Mouse (Mus musculus) forelimb bud, embryonic 11.5 days (tissue): ENCODE data around the gene Fndc3b.

Experiments used
- DNase-seq: peaks from one replicate; pipeline ENCODE4 v3.0.0-alpha.2; 2012; ENCODE audit warnings: low read depth, low spot score

Fndc3b gene

DNA sequence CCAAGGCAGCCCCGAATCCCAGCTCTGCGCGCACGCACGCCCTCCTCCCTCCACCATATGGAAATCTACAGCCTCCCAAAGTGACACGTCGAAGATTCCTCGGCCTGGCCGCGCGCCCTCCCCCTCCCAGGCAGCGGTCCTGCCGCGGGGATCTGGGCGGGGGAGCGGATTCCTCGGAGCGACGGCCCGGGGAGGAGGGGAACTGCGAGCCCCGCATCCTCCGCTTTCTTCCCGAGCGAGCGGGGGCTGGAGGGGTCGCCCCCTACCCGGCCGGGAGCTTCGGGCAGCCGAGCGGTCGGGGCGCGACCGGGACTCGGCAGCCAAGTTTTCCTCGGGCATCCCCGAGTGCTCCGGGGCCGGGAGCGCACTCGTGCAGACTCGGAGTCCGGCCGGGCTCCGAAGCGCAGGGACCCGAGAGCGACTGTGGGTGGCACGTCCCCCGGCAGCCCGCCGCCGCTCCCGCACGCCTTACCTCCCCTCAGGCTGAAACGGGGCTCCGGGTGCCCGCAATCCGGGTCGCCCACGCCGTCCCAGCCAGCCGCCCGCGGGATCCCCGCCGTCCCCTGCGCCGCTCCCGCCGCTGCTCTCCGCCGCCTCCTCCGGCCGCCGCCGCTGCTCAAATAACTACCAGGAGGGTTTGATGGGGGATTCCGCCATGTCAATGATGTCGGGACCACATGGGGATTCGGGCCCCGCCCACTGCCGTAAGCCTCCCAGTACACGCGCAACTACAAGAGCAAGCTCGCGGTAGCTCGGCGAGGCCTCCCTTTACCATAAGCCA lies at the start of gene Fndc3b:
TSS of gene Fndc3b (minus strand) at position 660 of the 781 bp plus-strand sequence.
- DNase-seq, result peak; percentile 90

DNA sequence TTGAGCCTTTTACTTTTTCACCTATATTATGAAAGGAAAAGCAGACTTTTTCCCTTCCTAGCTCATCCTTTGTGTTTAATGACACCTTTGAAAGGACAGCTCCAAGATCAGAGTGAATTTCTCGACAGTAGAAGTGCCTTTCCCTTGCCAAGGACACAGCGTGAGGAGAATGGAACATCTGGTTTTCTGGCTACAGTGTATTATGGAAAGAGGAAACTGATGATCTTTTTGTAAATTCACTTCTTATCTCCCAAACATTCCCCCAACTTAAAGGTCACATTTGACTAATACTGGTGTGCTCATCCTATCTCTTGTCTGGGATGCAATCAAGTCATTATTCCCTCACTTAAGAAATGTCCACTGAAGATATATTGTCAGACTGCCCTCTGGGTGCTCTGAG lies 49.2 kb upstream of the Fndc3b start:
- no peak for DNase-seq

DNA sequence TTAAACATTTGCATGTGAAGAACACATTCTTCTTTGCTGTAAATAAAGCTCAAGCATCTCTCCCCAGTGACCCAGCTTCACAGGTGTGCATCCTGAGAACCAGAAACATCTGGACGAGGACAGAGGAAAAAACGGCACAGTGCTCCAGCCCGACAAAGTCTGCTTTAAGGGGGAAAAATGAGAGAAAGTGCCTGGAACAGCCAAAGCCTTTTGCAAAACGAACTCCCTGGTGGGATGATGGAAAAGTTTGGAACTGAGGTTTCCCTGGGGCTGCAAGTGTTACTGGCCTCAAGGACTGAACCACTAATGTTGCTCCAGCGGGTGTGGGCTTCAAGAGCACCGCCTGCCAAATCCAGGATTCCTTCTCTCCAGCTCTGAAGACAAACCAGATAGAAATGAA lies 47.9 kb upstream of the Fndc3b start:
- no peak for DNase-seq

DNA sequence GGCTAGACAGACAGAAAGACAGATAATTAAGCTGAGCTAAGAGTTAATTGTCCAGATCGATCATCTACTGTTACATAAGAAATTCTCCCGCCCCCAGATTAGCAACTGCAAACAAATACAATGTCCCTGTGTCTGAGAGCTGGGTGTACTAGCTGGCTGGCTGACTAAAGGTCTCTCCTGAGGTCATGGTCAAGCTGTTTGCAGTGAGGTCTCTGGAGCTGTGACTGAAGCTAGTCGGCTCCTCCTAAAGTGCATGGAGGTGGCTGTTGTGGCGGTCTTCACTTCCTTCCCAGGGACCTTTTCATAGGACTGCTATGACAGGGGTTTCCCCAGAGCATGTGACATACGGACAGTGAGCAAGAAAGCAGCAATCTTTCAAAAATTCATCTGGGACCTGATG lies 40.5 kb upstream of the Fndc3b start:
- DNase-seq, result no peak

DNA sequence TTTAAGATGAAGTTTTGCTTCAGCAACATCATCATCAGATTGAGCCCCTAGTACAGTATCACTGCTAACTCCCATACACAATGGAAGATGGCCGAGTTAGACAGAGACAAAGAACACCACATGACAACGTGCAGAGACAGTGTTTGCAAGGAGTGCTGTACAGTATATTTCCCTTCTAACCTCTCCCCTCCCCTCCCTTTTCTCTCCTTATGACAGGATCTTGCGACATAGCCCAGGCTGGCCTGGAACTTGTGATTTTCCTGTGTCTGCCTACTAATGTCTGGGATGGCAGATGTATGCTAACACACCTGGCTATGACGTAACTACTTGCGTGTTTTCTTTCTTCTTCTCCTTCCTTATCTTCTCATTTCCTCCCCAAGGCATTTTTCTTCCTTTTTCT lies 40.0 kb upstream of the Fndc3b start:
- no peak for DNase-seq

DNA sequence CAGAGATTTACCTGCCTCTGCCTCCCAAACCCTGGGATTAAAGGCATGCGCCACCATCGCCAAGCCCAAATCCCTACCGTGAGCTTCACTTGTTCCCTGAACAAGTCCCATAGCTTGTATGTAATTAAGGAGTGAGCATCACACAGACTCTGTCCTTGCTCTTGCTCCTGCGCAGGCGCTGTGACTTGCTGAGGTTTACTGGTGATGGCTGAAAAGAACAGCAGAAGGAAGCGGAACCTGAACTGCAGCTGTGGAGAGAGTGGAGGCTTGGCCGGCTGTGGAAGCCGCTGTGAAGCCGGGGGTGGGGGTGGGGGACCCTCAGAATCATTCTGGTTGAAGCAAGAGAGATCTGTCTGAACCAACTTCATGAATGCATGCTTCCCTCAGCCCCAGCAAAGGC lies 34.5 kb upstream of the Fndc3b start:
- DNase-seq, result no peak

DNA sequence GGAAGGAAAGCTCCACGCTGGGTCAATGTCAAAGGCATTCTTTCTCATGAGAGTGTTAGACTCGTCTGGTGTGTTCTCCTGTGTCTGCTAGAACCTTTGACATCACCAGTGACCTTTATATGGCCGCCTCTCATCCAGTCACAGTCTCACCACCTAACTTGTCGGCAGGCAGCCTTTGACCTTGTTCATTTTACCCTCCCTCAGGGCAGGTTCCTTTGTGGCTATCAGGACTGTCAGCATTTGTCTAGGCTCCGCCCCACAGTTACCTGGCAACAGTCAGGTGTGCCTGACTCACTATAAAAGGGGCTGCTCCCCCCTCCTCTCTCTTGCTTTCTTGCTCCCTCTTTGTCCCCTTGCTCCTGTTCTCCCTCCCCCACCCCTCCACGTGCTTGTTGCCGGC lies 33.6 kb upstream of the Fndc3b start:
- no peak for DNase-seq

DNA sequence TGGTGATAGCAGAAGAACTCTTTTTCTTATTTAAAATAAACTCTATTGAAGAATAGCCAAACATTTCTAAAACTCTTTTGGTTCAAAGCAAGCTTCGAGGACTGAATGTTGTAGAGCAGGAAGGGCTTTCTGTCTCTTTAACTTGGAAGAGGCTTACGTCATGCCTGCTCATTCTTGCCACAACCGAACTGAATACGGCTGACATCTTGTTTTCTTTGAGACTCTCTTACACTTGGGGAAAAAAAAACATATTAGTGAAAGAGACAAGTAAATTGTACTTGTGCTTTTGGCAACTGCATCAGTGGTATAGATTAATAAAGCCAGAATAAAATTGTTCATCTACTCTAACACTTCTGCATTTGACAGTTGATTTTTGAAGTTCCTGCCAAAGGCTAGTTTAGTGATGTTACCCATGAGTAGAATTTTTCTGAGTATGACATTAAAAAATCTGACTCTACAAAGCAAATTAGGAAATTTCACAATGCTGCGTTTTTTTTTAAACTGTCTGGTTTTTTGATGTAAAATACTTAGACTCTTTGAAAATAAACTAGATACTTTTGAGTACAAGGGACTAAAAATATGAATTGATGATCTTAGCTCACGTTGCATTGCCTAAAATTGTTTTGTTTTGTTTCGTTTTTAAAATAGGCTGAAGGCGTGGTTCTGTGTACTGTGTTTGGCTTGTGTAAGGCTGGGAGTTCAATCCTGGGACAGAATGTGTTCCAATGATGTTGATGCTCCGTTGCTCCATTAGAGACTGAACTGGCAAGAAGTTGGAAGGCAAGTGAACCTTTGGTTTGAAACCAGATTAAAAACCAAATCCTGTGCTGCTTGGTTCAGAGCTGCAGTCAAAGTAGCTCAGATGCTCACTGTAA lies 32.4 kb upstream of the Fndc3b start:
- no peak for DNase-seq

DNA sequence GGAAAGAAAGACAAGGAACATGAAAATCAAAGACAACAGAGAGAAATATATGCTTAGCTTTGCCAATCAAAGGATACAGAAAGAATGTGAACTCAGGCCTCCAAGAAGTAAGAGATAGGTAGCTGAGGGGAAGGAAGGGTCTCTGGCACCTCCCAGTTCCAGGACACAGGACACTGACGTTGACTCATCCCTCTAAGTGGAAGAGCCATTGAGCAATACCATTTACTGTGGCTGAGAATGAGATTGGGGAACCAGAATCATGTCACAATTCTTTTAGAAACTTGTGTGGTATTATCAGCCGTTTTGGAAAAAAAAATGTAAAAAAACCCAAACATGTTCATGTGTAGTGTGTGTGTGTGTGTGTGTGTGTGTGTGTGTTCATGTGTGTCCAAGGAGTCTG lies 31.0 kb upstream of the Fndc3b start:
- DNase-seq, result no peak

DNA sequence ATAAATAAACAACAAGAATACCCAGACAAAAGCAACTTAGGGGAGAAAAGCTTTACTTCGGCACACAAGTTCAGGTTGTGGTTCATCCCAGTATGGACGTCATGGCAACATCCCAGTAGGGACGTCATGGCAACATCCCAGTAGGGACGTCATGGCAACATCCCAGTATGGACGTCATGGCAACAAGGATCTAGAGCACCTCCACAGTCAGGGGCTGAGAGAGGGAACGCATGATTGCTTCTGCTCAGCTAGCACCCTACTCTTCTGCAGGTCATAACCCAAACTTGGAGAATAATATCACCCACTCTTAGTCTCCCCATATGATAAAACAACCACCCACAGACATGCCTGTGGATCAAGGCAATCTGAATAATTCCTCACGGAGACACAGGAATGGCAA lies 29.0 kb upstream of the Fndc3b start:
- DNase-seq, result no peak

DNA sequence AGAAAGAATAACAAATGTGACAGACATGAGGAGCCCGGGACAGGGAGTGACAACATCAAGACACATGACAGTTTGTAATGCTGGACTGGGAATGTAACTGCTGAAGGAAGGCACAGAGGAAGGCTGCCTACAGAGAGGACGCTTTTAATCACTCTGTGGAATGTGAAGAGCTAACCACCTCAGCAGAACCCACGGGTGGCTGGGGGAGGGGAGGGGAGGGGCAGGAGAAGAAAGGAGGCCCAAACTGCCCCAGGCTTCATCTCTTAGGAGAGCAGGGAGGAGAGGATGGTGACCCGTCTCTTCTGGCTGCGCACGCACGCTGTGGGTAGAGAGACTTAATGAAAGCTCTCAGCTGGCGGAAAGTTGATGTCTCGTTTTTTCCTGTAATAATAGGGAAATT lies 25.1 kb upstream of the Fndc3b start:
- DNase-seq, result peak; percentile 39

DNA sequence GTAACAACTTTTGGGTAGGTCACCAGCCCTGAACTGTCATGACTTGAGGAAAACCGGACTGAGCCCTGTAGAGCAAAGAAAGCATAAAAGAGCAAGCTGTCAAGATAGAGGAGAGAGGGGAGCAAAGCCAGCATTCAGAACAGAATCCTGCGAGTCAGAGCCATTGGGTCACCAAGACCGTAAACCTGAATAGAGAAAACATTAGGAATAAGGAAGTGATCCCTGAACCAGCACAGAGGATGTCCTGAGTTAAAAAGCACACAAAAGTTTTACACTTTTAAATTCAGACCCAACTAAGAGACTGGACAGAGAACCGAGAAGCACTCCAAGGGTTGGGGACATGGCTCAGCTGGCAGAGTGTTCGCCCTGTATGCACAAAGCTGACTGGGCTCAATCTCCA lies 24.0 kb upstream of the Fndc3b start:
- no peak for DNase-seq

DNA sequence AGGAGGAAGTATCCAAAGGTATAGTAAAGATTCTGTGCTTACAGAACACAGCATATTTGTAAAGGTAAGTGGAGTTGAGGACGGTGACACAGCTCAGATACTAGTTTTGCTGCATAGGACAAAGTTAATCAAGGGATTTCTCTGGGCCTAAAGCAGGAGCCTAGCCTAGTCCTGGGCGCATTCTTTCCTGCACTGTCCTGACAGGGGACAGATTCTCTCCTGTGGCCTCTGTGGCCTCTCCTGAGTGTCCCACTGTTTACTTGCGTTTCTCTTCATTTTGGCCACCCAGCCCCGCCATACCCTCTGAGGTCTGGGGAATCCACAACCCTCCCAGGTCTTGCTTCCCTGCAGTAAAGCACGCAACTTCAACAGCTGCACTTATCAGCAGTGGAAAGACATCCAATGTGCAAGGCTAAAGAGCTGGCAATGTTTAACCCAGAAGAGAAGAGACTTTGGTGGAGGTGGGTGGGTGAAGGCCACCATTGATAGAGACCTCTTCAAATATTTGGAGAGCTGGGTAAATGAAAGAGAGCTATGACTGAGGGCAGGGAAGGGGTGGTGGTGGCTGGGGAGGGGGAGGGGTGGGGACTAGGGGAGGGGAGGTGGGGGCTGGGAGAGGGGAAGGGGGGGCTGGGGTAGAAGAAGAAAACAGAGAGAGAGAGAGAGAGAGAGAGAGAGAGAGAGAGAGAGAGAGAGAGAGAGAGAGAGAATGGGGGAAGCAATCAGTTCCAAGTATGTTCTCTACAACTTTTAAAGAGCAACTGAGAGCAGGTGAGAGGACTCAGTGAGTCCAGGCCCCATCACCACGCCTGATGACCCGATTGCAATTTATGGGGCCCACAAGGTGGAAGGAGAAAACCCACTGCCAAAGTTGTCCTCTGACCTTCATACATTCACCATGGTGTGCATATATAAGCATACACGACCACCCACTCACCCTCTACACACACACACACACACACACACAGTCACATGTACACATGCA lies 18.0 kb upstream of the Fndc3b start:
- no peak for DNase-seq

DNA sequence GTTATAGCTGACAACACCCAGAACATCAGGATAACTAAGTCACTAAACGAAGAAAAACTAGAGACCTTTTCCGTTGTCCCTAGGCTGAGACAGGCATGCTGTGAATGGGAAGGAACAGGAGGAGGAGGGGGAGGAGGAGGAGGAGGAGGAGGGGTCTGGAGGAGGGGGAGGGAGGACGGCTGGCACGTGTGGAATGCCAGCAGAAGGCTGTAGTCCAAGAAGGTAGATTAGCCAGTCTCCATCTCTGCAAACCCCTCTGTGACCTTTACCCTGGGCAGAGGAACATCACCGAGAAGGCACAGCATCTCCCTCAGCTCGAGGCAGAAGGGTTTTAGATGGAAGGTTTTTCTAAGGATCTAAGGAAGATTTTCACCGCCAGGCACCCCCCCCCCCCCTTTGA lies 17.1 kb upstream of the Fndc3b start:
- no peak for DNase-seq

DNA sequence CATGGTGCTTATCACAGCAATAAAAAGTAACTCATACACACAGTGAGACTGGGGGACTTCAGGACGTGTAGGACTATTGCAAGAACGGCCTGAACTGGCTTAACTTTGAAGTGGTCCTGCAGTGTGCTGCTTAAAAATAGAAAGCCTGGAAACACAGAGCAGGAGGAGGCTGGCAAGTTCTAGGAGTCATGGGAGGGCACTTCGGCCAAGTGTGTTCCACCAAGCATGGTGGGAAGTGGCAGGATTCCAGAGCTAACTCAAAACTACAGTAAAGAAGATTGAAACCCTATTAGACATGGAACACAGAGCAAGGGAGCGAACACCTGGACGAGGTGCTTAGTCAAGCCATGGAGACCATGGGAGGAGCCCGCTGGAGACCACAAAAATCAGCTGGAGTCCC lies 14.6 kb upstream of the Fndc3b start:
- no peak for DNase-seq

DNA sequence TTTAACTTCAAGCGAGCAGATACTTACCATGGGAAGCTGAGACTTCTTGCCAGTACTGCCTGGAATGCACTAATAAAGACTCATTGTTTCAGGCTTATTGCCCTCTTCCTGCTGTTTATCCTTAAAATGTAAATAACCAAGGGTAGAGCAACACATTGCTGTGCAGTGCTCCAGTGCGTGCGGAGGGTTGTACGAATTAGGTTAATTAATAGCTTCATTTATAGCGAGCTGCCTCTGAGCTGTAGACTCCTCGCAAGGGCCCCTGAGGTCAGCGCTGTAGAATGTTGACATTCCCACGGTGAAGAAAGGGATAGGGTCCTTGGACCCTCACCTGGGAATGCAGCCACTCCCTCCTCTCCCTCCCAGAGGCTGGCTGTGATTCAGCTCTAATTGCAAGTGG lies 13.1 kb upstream of the Fndc3b start:
- DNase-seq, result peak; percentile 18

DNA sequence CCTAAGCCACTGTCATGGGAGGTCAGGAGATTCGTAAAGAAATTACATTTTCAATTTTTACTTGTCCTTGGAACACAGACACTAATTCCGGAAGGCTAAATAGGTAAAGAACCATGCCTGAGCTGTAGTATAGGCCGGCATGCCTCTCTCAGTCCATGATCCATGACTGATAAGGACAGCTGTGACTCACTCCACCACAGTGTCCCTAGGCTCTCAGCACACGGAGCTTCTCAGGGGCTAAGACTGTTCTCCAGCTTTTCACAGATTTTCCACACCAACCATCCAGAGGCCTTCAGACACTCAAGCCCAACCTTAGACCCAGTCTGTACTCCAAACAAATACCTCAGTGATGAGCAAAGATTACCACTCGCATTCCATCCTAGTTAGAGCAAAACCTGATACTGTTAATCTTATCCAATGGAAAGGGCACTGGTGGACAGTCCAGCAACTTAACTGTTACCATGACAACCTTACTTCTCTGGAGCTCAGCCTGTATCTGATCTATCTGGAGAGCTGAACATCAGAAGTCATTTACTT lies 7.8 kb upstream of the Fndc3b start:
- DNase-seq, result no peak

DNA sequence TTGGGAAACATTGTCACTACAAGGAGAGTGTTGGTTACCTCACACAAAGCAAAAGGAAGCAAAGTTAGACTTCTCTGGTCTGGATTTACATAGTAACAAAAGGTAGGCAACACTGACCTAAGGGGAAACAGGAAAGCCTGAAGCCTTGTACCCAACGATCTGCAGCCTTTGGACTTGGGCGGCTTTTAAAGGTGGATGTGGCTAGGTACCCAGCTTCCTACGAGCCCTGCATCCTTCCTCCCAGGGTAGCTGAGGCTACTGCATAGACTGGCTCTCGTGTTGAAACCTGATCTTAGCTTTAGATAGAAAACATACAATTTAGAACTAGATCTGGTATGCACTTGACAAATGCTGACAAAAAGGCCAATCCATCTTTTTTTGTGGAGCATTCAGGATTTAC lies 2.9 kb upstream of the Fndc3b start:
- no peak for DNase-seq

DNA sequence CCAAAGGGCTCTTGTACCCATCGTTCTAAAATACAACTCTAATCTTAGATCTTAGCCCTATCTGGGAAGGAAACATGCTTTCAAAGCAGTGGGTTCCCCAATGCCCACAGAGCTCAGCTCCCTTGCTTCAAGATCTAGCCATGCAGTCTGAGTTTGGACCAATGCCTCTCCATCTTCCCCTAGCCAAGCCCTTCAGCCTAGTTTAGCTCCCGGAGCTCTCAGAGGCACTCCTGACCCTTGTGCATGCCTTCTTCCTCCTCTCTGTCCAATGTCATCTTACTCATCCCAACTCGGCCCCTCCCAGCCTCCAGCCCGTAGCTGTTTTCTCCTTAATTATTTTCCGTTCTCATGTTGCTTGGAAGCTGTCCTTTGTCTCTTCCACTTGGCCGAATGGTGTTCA lies 1.3 kb upstream of the Fndc3b start:
- no peak for DNase-seq

DNA sequence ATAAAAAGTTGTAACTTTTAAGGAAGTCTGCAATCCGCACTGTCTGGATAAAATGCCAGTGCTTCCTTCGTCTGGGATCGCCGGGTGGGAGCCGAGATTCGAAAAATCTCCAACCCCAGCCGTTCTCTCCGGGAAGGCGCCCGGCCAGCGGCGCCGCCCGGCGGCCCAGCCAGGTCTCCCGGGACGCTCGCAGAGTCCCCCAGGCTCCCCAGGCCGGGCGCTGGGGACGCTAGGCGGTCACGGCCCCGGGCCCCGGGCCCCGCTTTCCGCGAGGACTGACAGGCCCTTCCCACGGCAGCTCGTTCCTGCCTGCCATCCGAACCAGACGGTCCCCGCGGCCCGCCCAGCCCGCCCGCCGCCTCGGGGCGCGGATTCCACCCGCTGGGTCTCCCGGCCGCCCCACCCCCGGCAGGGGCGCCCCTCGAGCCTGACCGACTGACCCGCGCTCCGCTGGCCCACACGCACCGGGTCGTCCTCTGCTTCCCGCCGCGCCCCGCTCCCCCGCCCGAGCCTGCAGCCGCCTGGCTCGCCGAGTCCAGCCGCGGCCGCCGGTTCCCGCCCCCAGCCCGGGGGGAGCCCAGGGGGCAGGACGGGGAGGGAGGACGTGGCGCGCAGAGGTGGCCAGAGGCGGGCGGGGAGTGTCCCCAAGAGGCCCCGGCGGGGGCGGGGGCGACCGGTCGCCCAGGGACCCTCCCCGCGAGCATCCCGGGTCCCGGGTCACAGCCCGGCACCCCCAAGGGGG lies 1.0 kb downstream of the Fndc3b start:
- no peak for DNase-seq
